Mouse (Mus musculus): ENCODE measurements at regions not wholly inside any gene's neighbourhood (a gene's known extent, or its start where the extent isn't known, plus 50 kb on each side); places are given as distances from the start of the nearest gene placed in this dataset.

GRCm38 (mm10) chr15:61244511-61244910, 321.7 kb upstream of the A1bg start:
- Histone ChIP-seq H3K4me3 (no peak overlapping the region), H3K9ac (no peak overlapping the region), H3K9me3 (replicated peaks) (no peaks in the 10 kb centered on the region), H3K27me3 (replicated peaks) (no peaks in the 10 kb centered on the region), H3K36me3 (no peaks in the 10 kb centered on the region), H3K4me1 (replicated peaks) (0 out of 2 replicates have a peak, but pooled peaks cover 4% of the 10 kb centered on the region), H3K27ac (ENCODE audit: poor library complexity, severe bottlenecking) (no peak overlapping the region), H3K4me2 (no peak overlapping the region)
- no peak for ATAC-seq (ENCODE audit: insufficient number of reproducible peaks, low FRiP score)
- 57% methylated on average over 2 of the region's 2 CpGs for WGBS

DNA sequence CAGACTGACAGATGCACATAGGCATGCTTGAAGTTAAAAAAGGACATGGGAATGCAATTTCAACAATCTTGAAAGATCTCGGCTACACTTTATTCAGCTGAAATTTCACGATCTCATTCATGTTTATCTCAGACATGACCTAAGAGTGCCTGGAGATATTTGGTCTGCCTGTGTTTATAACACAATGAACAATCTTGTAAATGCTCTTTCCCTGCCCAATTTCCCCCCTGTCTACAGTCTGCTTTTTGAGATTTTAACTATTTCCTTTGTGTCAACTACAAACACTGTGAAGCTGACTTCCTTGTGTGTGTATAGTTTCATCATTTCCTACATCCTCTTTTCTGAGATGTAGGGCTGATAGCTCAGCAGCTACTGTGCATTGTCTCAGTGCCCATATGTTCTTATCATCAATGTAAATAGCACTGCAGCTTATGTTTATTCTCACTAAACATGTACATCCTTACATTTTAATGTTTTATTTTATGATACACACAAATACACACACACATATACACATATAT, 319.4 kb upstream of the A1bg start:
- Histone ChIP-seq H3K27me3 (replicated peaks) (no peaks in the 10 kb centered on the region), H3K4me1 (replicated peaks) (0 out of 2 replicates have a peak, but pooled peaks cover 4% of the 10 kb centered on the region), H3K36me3 (no peaks in the 10 kb centered on the region), H3K9ac (no peak overlapping the region), H3K4me3 (no peak overlapping the region), H3K4me2 (no peak overlapping the region), H3K27ac (ENCODE audit: poor library complexity, severe bottlenecking) (peak overlapping the region; percentile 18; the same call in 1 of the 2 replicates), H3K9me3 (replicated peaks) (no peaks in the 10 kb centered on the region)
- no peak for ATAC-seq (ENCODE audit: insufficient number of reproducible peaks, low FRiP score)
- 49% methylated on average over 2 of the region's 2 CpGs for WGBS

DNA sequence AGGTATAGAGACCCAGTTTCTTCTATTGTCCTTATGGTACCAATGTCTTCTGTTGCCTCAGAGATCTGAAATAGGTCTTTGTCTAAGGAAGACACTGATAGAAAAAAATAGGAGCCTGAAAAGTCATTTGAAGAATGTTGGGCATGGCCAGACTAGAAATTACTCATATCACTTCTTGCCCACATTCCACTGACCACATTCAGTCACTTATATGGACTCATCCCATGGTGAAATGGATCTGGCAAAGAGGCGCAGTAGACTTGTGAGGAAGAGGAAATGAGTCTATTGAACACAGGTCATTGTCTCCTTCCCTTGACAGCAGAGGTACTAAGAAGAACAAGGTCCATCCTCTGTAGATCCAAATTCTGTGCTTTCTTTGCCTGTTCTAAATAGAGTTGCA, 318.9 kb upstream of the A1bg start:
- no peaks in the 10 kb centered on the region for H3K36me3 ChIP-seq
- 64% methylated on average over 1 of the region's 1 CpGs for WGBS
- H3K4me1 ChIP-seq (replicated peaks), result 0 out of 2 replicates have a peak, but pooled peaks cover 4% of the 10 kb centered on the region
- ATAC-seq (ENCODE audit: insufficient number of reproducible peaks, low FRiP score), result no peak
- no peaks in the 10 kb centered on the region for H3K9me3 ChIP-seq (replicated peaks)
- no peak overlapping the region for H3K9ac ChIP-seq
- H3K4me2 ChIP-seq, result no peak overlapping the region
- H3K27ac ChIP-seq (ENCODE audit: poor library complexity, severe bottlenecking), result peak overlapping the region; percentile 18; the same call in 1 of the 2 replicates
- no peak overlapping the region for H3K4me3 ChIP-seq
- no peaks in the 10 kb centered on the region for H3K27me3 ChIP-seq (replicated peaks)

DNA sequence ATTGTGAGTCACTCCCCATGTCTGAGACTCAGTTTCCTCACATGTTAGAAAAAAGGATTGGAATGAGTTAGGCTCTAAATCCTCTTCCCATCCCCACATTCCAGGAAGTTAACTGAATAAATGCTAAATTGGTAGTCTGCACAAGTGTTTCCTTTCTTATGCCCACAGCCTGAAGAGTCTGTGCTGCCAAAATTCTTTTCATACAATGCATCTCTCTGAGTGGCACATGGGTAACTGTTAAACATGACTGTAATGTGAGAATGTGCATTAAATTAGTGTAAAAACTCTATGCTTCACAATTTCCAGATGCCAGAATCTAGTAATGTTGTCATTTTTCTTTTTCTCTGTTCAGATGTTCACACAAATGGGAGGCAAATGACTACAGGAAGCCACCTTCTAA, 317.5 kb upstream of the A1bg start:
- ATAC-seq (ENCODE audit: insufficient number of reproducible peaks, low FRiP score), result no peak

GRCm38 (mm10) chr15:61239414-61239813, 316.6 kb upstream of the A1bg start:
- H3K27ac ChIP-seq (ENCODE audit: poor library complexity, severe bottlenecking), result no peak overlapping the region
- no peak overlapping the region for H3K9ac ChIP-seq
- WGBS, result 83% methylated on average over 7 of the region's 7 CpGs
- no peak overlapping the region for H3K4me3 ChIP-seq
- H3K27me3 ChIP-seq (replicated peaks), result no peaks in the 10 kb centered on the region
- 0 out of 2 replicates have a peak, but pooled peaks cover 4% of the 10 kb centered on the region for H3K4me1 ChIP-seq (replicated peaks)
- no peaks in the 10 kb centered on the region for H3K9me3 ChIP-seq (replicated peaks)
- H3K4me2 ChIP-seq, result no peak overlapping the region
- H3K36me3 ChIP-seq, result no peaks in the 10 kb centered on the region
- ATAC-seq (ENCODE audit: insufficient number of reproducible peaks, low FRiP score), result no peak

More for the DNA sequence above, 317.5 kb upstream of the A1bg start:
- no peak overlapping the region for H3K4me2 ChIP-seq
- no peaks in the 10 kb centered on the region for H3K27me3 ChIP-seq (replicated peaks)
- H3K4me3 ChIP-seq, result no peak overlapping the region
- H3K27ac ChIP-seq (ENCODE audit: poor library complexity, severe bottlenecking), result no peak overlapping the region
- 0 out of 2 replicates have a peak, but pooled peaks cover 4% of the 10 kb centered on the region for H3K4me1 ChIP-seq (replicated peaks)
- H3K9me3 ChIP-seq (replicated peaks), result no peaks in the 10 kb centered on the region
- no peak overlapping the region for H3K9ac ChIP-seq
- no peaks in the 10 kb centered on the region for H3K36me3 ChIP-seq

DNA sequence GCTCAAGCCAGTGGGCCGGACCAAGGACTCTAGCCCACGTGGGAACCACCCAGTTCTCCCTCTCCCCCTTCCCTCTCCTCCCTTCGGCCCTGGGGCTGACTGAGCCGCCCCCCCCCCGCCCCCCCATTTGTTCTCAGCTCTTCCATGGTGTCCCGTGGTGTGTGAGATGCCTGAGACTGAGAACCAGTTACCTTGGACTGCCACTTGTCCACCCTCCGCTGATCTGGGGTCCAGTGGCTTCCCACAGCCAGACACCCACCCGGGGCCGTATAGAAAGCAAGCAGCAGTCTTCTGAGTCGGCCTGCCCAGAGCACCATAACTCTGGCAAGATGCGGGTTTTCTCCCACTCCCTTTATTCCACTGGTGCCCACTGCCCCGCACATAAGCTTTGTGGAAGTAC, 316.2 kb upstream of the A1bg start:
- Histone ChIP-seq H3K4me1 (replicated peaks) (0 out of 2 replicates have a peak, but pooled peaks cover 4% of the 10 kb centered on the region), H3K4me3 (no peak overlapping the region), H3K9me3 (replicated peaks) (no peaks in the 10 kb centered on the region), H3K4me2 (no peak overlapping the region), H3K27me3 (replicated peaks) (no peaks in the 10 kb centered on the region), H3K27ac (ENCODE audit: poor library complexity, severe bottlenecking) (no peak overlapping the region), H3K36me3 (no peaks in the 10 kb centered on the region), H3K9ac (no peak overlapping the region)
- ATAC-seq (ENCODE audit: insufficient number of reproducible peaks, low FRiP score), result no peak
- whole genome bisulfite sequencing, result 65% methylated on average over 11 of the region's 12 CpGs

DNA sequence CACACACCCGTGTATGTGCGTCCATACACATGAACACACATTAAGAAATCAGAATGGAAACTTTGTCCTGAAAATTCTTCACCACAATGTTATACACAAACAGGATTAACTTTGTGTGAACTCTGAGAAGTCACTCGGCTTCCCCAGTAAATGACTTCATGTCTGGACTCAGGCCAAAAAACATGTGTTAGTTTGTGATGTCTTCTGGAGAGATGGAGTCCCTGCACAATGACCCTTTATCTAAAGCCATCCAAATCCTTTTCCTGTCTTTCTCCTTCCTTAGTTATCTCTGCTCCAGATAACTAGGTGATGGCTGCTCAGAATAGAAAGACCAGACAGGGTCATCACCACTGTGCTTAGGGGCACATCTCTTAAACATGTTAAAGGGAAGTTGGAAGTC, 306.8 kb upstream of the A1bg start:
- ATAC-seq (ENCODE audit: insufficient number of reproducible peaks, low FRiP score), result peak; percentile 73
- H3K4me1 ChIP-seq (replicated peaks), result peaks cover 9% of the 10 kb centered on the region
- no peak overlapping the region for H3K4me2 ChIP-seq
- H3K4me3 ChIP-seq, result no peak overlapping the region
- peak overlapping the region; percentile 48; the same call in 1 of the 2 replicates for H3K27ac ChIP-seq (ENCODE audit: poor library complexity, severe bottlenecking)
- 28% methylated on average over 3 of the region's 3 CpGs for WGBS
- H3K27me3 ChIP-seq (replicated peaks), result no peaks in the 10 kb centered on the region
- no peaks in the 10 kb centered on the region for H3K9me3 ChIP-seq (replicated peaks)
- no peaks in the 10 kb centered on the region for H3K36me3 ChIP-seq
- H3K9ac ChIP-seq, result no peak overlapping the region

- Histone ChIP-seq H3K4me2 (no peak overlapping the region), H3K36me3 (no peaks in the 10 kb centered on the region), H3K9me3 (replicated peaks) (no peaks in the 10 kb centered on the region), H3K9ac (no peak overlapping the region), H3K27ac (ENCODE audit: poor library complexity, severe bottlenecking) (no peak overlapping the region), H3K4me1 (replicated peaks) (no peaks in the 10 kb centered on the region), H3K27me3 (replicated peaks) (no peaks in the 10 kb centered on the region), H3K4me3 (no peak overlapping the region)
- no peak for ATAC-seq (ENCODE audit: insufficient number of reproducible peaks, low FRiP score)
- 65% methylated on average over 1 of the region's 1 CpGs for WGBS
These were observed 300.1 kb upstream of the A1bg start for GRCm38 (mm10) chr15:61222923-61223322.

DNA sequence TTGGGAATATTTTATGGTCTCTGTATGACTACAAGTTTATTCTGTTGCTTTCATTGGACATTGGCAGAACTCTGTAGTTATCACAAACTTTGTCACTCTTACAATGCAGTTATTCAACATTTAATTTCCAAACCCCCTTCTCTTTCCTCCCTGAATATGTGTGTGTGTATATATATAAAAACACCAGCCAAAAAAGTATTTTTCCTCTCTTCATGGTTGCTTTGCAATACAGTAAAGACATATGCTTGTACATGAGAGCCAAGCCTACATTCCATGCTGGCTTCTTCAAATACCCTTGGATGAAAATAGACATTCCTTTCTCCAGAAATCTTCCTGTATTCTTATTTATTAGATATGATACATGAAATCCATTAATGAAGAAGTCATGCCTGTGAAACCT, 287.3 kb upstream of the A1bg start:
- H3K4me2 ChIP-seq, result no peak overlapping the region
- no peaks in the 10 kb centered on the region for H3K4me1 ChIP-seq (replicated peaks)
- H3K4me3 ChIP-seq, result no peak overlapping the region
- no peaks in the 10 kb centered on the region for H3K9me3 ChIP-seq (replicated peaks)
- no peak overlapping the region for H3K9ac ChIP-seq
- no peak overlapping the region for H3K27ac ChIP-seq (ENCODE audit: poor library complexity, severe bottlenecking)
- H3K27me3 ChIP-seq (replicated peaks), result no peaks in the 10 kb centered on the region
- no peak for ATAC-seq (ENCODE audit: insufficient number of reproducible peaks, low FRiP score)
- no peaks in the 10 kb centered on the region for H3K36me3 ChIP-seq

DNA sequence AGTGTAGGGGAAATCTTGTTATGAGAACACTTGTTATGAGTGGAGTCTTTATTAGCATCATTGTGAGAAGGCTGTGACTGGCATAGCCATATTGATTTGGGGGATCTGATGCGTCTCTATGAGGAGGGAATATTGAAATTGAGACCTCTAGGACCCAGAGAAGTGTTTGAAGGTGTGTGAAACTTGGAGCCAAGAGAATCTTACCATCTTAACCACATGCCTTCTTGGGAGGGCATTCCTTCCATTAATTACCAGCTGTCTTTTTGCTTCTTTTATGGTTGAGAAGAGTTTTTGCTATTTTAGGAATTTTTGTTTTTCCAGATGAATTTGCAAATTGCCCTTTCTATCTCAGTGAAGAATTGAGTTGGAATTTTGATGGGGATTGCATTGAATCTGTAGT, 267.2 kb upstream of the A1bg start:
- Histone ChIP-seq H3K27me3 (replicated peaks) (no peaks in the 10 kb centered on the region), H3K4me2 (no peak overlapping the region), H3K4me3 (no peak overlapping the region), H3K9ac (no peak overlapping the region), H3K9me3 (replicated peaks) (no peaks in the 10 kb centered on the region), H3K36me3 (no peaks in the 10 kb centered on the region), H3K4me1 (replicated peaks) (no peaks in the 10 kb centered on the region), H3K27ac (ENCODE audit: poor library complexity, severe bottlenecking) (no peak overlapping the region)
- 69% methylated on average over 1 of the region's 1 CpGs for WGBS
- ATAC-seq (ENCODE audit: insufficient number of reproducible peaks, low FRiP score), result no peak

GRCm38 (mm10) chr15:61189481-61189880, 266.7 kb upstream of the A1bg start:
- no peaks in the 10 kb centered on the region for H3K4me1 ChIP-seq (replicated peaks)
- no peaks in the 10 kb centered on the region for H3K27me3 ChIP-seq (replicated peaks)
- H3K9ac ChIP-seq, result no peak overlapping the region
- H3K36me3 ChIP-seq, result no peaks in the 10 kb centered on the region
- no peaks in the 10 kb centered on the region for H3K9me3 ChIP-seq (replicated peaks)
- H3K4me2 ChIP-seq, result no peak overlapping the region
- H3K4me3 ChIP-seq, result no peak overlapping the region
- 44% methylated on average over 8 of the region's 8 CpGs for WGBS
- no peak for ATAC-seq (ENCODE audit: insufficient number of reproducible peaks, low FRiP score)
- H3K27ac ChIP-seq (ENCODE audit: poor library complexity, severe bottlenecking), result no peak overlapping the region

GRCm38 (mm10) chr15:61184597-61184963, 261.8 kb upstream of the A1bg start:
- Histone ChIP-seq H3K9ac (no peak overlapping the region), H3K27me3 (replicated peaks) (no peaks in the 10 kb centered on the region), H3K4me2 (no peak overlapping the region), H3K4me3 (no peak overlapping the region), H3K36me3 (no peaks in the 10 kb centered on the region), H3K27ac (ENCODE audit: poor library complexity, severe bottlenecking) (no peak overlapping the region), H3K4me1 (replicated peaks) (peaks cover 5% of the 10 kb centered on the region; the same call in 1 of the 2 replicates), H3K9me3 (replicated peaks) (no peaks in the 10 kb centered on the region)
- 63% methylated on average over 2 of the region's 2 CpGs for WGBS
- no peak for ATAC-seq (ENCODE audit: insufficient number of reproducible peaks, low FRiP score)
